Mouse (Mus musculus) forebrain, embryonic 14.5 days (tissue): ENCODE measurements around the gene Kmt2d. TPM values are rescaled to one million over a fixed set of nuclear protein-coding genes. Genes with fewer than 3 reads are reported as not detected.
"Not testable (repeated sequence)": the region's sequence is repeated elsewhere in the genome, so short reads cannot be mapped to it uniquely, and the experiment has no call there.

Source experiments
- ATAC-seq: fragments of 200-750 bp; cut with Nextera tagmentation; 2 replicates; pipeline ENCODE4 v1.8.0; 2017; ENCODE audit warnings: mild to moderate bottlenecking, moderate library complexity
- DNase-seq: peaks from one replicate; pipeline ENCODE4 v3.0.0-alpha.2; 2015; ENCODE audit warnings: low spot score
- H3K27ac ChIP-seq: fragments of 300-500 bp; sonication (generic); 2 replicates; pipeline ENCODE4 v1.5.1; 2014; ENCODE audit warnings: low read depth, mild to moderate bottlenecking, control low read depth, low read length, moderate library complexity
- H3K27me3 ChIP-seq: fragments of 300-500 bp; sonication (generic); replicated peaks from 2 replicates; pipeline ENCODE4 v1.6.1; 2014; ENCODE audit warnings: low read length, control low read depth, mixed read lengths; ENCODE audit not compliant: control insufficient read depth, insufficient read depth
- H3K36me3 ChIP-seq: fragments of 300-500 bp; sonication (generic); 2 replicates; pipeline ENCODE4 v1.6.1; 2014; ENCODE audit warnings: low read length, control low read depth; ENCODE audit not compliant: control insufficient read depth, insufficient read depth
- H3K4me1 ChIP-seq: fragments of 300-500 bp; sonication (generic); 2 replicates; pipeline ENCODE4 v1.6.1; 2014; ENCODE audit warnings: antibody characterized with exemption, low read length, control low read depth; ENCODE audit not compliant: control insufficient read depth, insufficient read depth
- H3K4me2 ChIP-seq: fragments of 300-500 bp; sonication (generic); 2 replicates; pipeline ENCODE4 v1.6.1; 2014; ENCODE audit warnings: mild to moderate bottlenecking, control low read depth, low read length
- H3K4me3 ChIP-seq: fragments of 300-500 bp; sonication (generic); 2 replicates; pipeline ENCODE4 v1.5.1; 2014; ENCODE audit warnings: low read depth, low read length, control low read depth
- H3K9ac ChIP-seq: fragments of 300-500 bp; sonication (generic); 2 replicates; pipeline ENCODE4 v1.6.1; 2014; ENCODE audit warnings: mild to moderate bottlenecking, low read length, control low read depth, moderate library complexity
- H3K9me3 ChIP-seq: fragments of 300-500 bp; sonication (generic); replicated peaks from 2 replicates; pipeline ENCODE4 v1.6.1; 2016; ENCODE audit warnings: low read length, control low read depth, mixed read lengths; ENCODE audit not compliant: control insufficient read depth
- WGBS: fragments of 180-500 bp; shearing (Covaris S2); extraction: QIAGEN DNeasy Blood & Tissue Kit; methylation state at CpG from one replicate; pipeline ENCODE4 v1.1.7; 2014; 5-methylcytosine and 5-hydroxymethylcytosine counted together
- polyA plus RNA-seq: library from polyadenylated mRNA; unstranded; fragments of >200 nt; fragmentation: Nextera tagmentation; extraction: Ambion mirVana; gene quantifications from 2 replicates; pipeline ENCODE4 v1.2.1, GENCODE M21; 2014

The Kmt2d gene
- 8.0 and 12.2 TPM in 2 replicates for polyA plus RNA-seq

DNA sequence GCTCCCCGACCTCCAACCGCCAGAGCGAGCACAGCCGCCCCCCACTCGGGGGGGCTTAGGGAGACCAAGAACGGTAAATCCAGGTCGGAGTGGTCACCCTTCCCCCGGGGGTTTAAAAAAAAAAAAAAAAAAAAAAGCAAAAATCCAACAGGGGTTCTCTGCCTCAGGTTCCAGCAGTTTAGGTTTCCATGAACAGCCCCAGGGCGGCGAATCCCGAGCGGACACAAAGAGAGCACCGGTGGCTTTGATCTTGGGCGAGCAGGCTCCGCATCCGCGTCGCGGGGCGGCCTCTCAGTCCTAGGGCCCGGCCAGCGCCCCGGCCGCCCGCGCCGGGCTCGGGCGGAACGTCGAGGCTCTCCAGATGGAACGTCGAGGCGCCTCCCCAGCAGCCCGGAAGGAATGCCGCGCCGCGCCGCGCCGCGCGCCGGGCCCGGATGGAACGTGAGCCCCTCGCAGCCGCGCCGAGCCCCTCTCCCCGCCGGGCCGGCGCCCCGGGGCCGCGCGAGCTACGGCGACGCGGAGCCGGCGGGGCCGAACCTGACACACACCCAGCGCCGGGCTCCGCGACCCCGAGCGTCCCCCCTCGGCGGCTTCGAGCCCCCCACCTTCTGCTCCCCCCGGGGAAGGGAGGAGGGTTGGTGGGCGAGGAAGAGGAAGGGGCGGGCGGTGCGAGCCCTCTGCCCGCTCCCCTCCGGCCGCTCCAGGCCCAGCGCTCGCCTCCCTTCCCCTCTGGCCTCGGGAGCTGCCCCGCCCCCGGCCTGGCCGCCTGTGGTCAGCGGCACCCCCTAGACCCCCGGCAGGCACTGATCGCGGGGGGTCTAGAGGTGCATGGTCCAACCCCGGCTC, at the start of gene Kmt2d:
TSS of gene Kmt2d (minus strand) at position 135 of the 846 bp plus-strand sequence.
- ATAC-seq, result peak; percentile 43
- Histone ChIP-seq H3K9ac (peak within 1 kb of the TSS; percentile 99), H3K27me3 (no peaks in the 10 kb centered on the region), H3K27ac (peak within 1 kb of the TSS; percentile 98), H3K4me1 (peaks cover 27% of the 10 kb centered on the region), H3K4me3 (peak within 1 kb of the TSS; percentile 99), H3K4me2 (peak within 1 kb of the TSS; percentile 99), H3K36me3 (peaks cover 5% of the 10 kb centered on the region), H3K9me3 (no peaks in the 10 kb centered on the region)
- DNase-seq, result no peak
- 0% methylated on average over 51 of the region's 94 CpGs for WGBS

- Histone ChIP-seq H3K9ac (peak overlapping the region; percentile 89), H3K27ac (peak overlapping the region; percentile 98), H3K4me3 (peak overlapping the region; percentile 98), H3K4me2 (peak overlapping the region; percentile 44), H3K36me3 (peaks cover 14% of the 10 kb centered on the region), H3K4me1 (peaks cover 14% of the 10 kb centered on the region)
- not testable (repeated sequence) for H3K9me3 ChIP-seq, ATAC-seq, H3K27me3 ChIP-seq, DNase-seq
- 27% methylated on average over 8 of the region's 8 CpGs for WGBS
These were observed 47.5 kb upstream of the Kmt2d start for GRCm38 (mm10) chr15:98918499-98918895.

DNA sequence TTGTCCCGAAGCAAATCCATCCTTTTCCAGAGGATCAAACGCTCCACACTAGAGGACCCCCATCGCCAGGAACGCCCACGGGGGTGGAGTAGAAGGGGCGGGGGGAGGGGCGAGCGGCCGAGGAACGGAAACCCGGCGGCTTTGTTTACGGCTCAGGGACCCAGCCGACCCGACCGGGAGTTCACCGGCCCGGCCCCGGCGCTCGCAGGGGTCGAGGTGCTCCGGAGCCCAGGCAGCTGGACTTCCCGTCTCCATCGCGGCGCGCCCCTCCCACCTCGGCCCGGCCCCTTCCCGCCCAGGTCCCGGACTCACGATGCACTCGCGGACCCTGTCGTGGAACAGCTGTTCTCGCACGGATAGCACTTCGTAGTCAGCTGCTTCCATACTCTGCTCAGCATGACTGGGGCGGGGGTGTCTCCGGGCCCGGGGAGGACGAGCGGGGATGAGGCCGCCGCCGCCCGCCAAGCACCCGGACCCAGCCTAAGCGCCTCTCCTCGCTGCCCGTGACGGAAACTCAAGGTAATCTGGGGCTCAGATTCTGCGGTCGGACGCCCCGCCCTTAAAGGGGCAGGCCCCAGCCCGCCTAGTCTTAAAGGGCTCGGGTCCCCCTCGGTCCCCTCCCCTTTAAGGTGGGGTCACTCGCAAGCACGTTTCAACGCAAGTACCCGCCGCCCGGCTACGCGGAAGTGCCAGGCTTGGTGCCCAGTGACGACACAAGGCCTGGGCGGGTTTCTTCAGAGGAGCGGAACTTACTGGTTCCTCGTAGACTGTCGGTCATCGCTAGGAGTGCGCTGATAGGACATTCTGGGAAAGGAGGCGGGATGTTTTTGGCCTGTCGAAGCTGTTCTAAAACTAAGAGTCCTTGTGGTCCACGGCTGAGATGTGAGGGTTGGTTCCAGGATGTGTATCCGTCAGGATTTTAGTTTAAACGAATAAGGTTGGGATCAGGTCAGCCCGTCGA, 46.8 kb upstream of the Kmt2d start, which contains the start of gene Lmbr1l:
TSS of gene Lmbr1l (minus strand) at position 694 of the 961 bp plus-strand sequence.
- peak within 1 kb of the TSS; percentile 89 for H3K9ac ChIP-seq
- peaks cover 21% of the 10 kb centered on the region for H3K36me3 ChIP-seq
- under 1% methylated on average over 82 of the region's 82 CpGs for WGBS
- peak; percentile 100 for DNase-seq
- H3K27ac ChIP-seq, result peak within 1 kb of the TSS; percentile 98
- peak within 1 kb of the TSS; percentile 76 for H3K4me2 ChIP-seq
- H3K4me3 ChIP-seq, result peak within 1 kb of the TSS; percentile 98
- H3K27me3 ChIP-seq, result no peaks in the 10 kb centered on the region
- peaks cover 14% of the 10 kb centered on the region for H3K4me1 ChIP-seq
- ATAC-seq, result peak; percentile 99
- H3K9me3 ChIP-seq, result no peaks in the 10 kb centered on the region

DNA sequence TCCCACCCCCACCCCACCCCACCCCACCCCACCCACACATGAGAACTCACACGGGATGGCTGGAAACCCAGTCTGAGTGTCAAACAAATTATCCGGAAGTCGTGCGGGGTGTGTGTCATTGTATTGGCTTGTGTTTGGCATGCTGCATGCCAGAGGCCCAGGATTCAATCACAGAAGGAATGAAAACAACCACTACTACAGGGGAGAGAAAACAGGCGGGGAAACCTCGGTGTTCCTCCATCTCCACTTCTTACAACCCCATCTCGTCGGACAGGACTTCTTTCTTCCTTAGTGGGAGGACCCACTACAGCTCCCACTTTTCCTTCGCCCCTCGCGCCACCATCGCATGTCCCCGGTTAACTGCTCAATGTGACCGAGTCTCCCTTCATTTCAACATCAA, 46.1 kb upstream of the Kmt2d start:
- H3K27me3 ChIP-seq, result no peaks in the 10 kb centered on the region
- peaks cover 28% of the 10 kb centered on the region for H3K36me3 ChIP-seq
- H3K4me1 ChIP-seq, result peaks cover 14% of the 10 kb centered on the region
- peak overlapping the region; percentile 98 for H3K4me3 ChIP-seq
- DNase-seq (peak; percentile 32), ATAC-seq (no peak)
- H3K9me3 ChIP-seq, result no peaks in the 10 kb centered on the region
- H3K4me2 ChIP-seq, result peak overlapping the region; percentile 76
- WGBS, result under 1% methylated on average over 14 of the region's 14 CpGs
- H3K27ac ChIP-seq, result peak overlapping the region; percentile 98
- peak overlapping the region; percentile 89 for H3K9ac ChIP-seq

GRCm38 (mm10) chr15:98916016-98916415, 45.0 kb upstream of the Kmt2d start:
- H3K9me3 ChIP-seq, result no peaks in the 10 kb centered on the region
- H3K27me3 ChIP-seq, result no peaks in the 10 kb centered on the region
- peak overlapping the region; percentile 76 for H3K4me2 ChIP-seq
- H3K4me1 ChIP-seq, result peaks cover 14% of the 10 kb centered on the region
- DNase-seq (no peak), ATAC-seq (no peak)
- peak overlapping the region; percentile 98 for H3K4me3 ChIP-seq
- 94% methylated on average over 4 of the region's 4 CpGs for WGBS
- H3K9ac ChIP-seq, result peak overlapping the region; percentile 89
- H3K36me3 ChIP-seq, result peaks cover 39% of the 10 kb centered on the region
- H3K27ac ChIP-seq, result no peak overlapping the region

GRCm38 (mm10) chr15:98914903-98915302, 43.9 kb upstream of the Kmt2d start:
- WGBS, result 92% methylated on average over 6 of the region's 6 CpGs
- Histone ChIP-seq H3K4me3 (no peak overlapping the region), H3K9ac (no peak overlapping the region), H3K27me3 (no peaks in the 10 kb centered on the region), H3K36me3 (peaks cover 50% of the 10 kb centered on the region), H3K4me1 (peaks cover 14% of the 10 kb centered on the region), H3K9me3 (no peaks in the 10 kb centered on the region), H3K4me2 (no peak overlapping the region), H3K27ac (no peak overlapping the region)
- no peak for ATAC-seq
- DNase-seq, result no peak

- no peak overlapping the region for H3K4me2 ChIP-seq
- peaks cover 2% of the 10 kb centered on the region; the same call in 1 of the 2 replicates for H3K27me3 ChIP-seq
- ATAC-seq, result peak; percentile 54; the same call in 1 of the 2 replicates
- no peaks in the 10 kb centered on the region for H3K9me3 ChIP-seq
- no peak overlapping the region for H3K4me3 ChIP-seq
- no peak overlapping the region for H3K27ac ChIP-seq
- DNase-seq, result peak; percentile 76
- H3K9ac ChIP-seq, result no peak overlapping the region
- peaks cover 68% of the 10 kb centered on the region for H3K36me3 ChIP-seq
- H3K4me1 ChIP-seq, result no peaks in the 10 kb centered on the region
- 24% methylated on average over 10 of the region's 10 CpGs for WGBS
These were observed 33.7 kb upstream of the Kmt2d start for GRCm38 (mm10) chr15:98904692-98905091.

- H3K9me3 ChIP-seq, result no peaks in the 10 kb centered on the region
- no peaks in the 10 kb centered on the region for H3K4me1 ChIP-seq
- no peak for DNase-seq
- H3K36me3 ChIP-seq, result peaks cover 47% of the 10 kb centered on the region
- H3K27ac ChIP-seq, result no peak overlapping the region
- ATAC-seq, result no peak
- 90% methylated on average over 2 of the region's 2 CpGs for WGBS
- H3K4me3 ChIP-seq, result no peak overlapping the region
- no peak overlapping the region for H3K4me2 ChIP-seq
- no peak overlapping the region for H3K9ac ChIP-seq
- peaks cover 22% of the 10 kb centered on the region for H3K27me3 ChIP-seq
These were observed 31.6 kb upstream of the Kmt2d start for GRCm38 (mm10) chr15:98902600-98902999.
